Mouse (Mus musculus) ES-CJ7 (cell line): ENCODE measurements around the gene Sh3d19.
"Not testable (repeated sequence)": the region's sequence is repeated elsewhere in the genome, so short reads cannot be mapped to it uniquely, and the experiment has no call there.

ENCODE experiments used
- DNase-seq: peaks from one replicate; pipeline ENCODE4 v3.0.0; 2011; ENCODE audit warnings: low read depth, low spot score

Gene Sh3d19

GRCm38 (mm10) chr3:85980036-85980435 lies 9.1 kb downstream of the Sh3d19 start:
- no peak for DNase-seq

- DNase-seq: not testable (repeated sequence)
Measured at GRCm38 (mm10) chr3:85981761-85982160, 10.9 kb downstream of the Sh3d19 start.

GRCm38 (mm10) chr3:85984537-85984936 lies 13.6 kb downstream of the Sh3d19 start:
- no peak for DNase-seq

- no peak for DNase-seq
Measured at GRCm38 (mm10) chr3:85987225-85987624, 16.3 kb downstream of the Sh3d19 start.

- DNase-seq: no peak
Measured at GRCm38 (mm10) chr3:85991140-85991801, 20.4 kb downstream of the Sh3d19 start.

GRCm38 (mm10) chr3:85991802-85992156 lies 20.9 kb downstream of the Sh3d19 start:
- no peak for DNase-seq

- DNase-seq: peak; percentile 71
Measured at GRCm38 (mm10) chr3:85993744-85994143, 22.8 kb downstream of the Sh3d19 start.

- DNase-seq: no peak
Measured at GRCm38 (mm10) chr3:85994645-85995044, 23.7 kb downstream of the Sh3d19 start.

GRCm38 (mm10) chr3:86001271-86001670 lies 30.4 kb downstream of the Sh3d19 start:
- no peak for DNase-seq

GRCm38 (mm10) chr3:86002423-86002822 lies 31.5 kb downstream of the Sh3d19 start, which contains the start of gene Prss48:
Prss48 (minus strand) TSS chr3:86002491.
- peak; percentile 95 for DNase-seq

- DNase-seq: peak; percentile 38
Measured at GRCm38 (mm10) chr3:86002940-86003339, 32.0 kb downstream of the Sh3d19 start.

GRCm38 (mm10) chr3:86004751-86005150 lies 33.8 kb downstream of the Sh3d19 start:
- DNase-seq: peak; percentile 20

GRCm38 (mm10) chr3:86010618-86011017 lies 39.7 kb downstream of the Sh3d19 start:
- DNase-seq: peak; percentile 91

- peak; percentile 19 for DNase-seq
Measured at GRCm38 (mm10) chr3:86011373-86011772, 40.5 kb downstream of the Sh3d19 start.

GRCm38 (mm10) chr3:86011833-86012232 lies 40.9 kb downstream of the Sh3d19 start:
- DNase-seq: no peak

- no peak for DNase-seq
Measured at GRCm38 (mm10) chr3:86013837-86014236, 42.9 kb downstream of the Sh3d19 start.

- DNase-seq: no peak
Measured at GRCm38 (mm10) chr3:86016965-86017364, 46.1 kb downstream of the Sh3d19 start.

GRCm38 (mm10) chr3:86017484-86017883 lies 46.6 kb downstream of the Sh3d19 start:
- no peak for DNase-seq

- DNase-seq: no peak
Measured at GRCm38 (mm10) chr3:86020921-86021650, 50.2 kb downstream of the Sh3d19 start.

- no peak for DNase-seq
Measured at GRCm38 (mm10) chr3:86021651-86022050, 50.7 kb downstream of the Sh3d19 start.

GRCm38 (mm10) chr3:86024065-86024795 lies 53.3 kb downstream of the Sh3d19 start:
- no peak for DNase-seq

GRCm38 (mm10) chr3:86025341-86026137 lies 54.6 kb downstream of the Sh3d19 start:
- peak; percentile 21 for DNase-seq
